Mouse (Mus musculus) embryonic fibroblast, embryonic 13.5 days (primary cell): Measurements from ENCODE around the gene Afap1l2.

Experiments
- CTCF ChIP-seq: IDR thresholded peaks from 2 replicates; pipeline ENCODE4 v1.5.1; 2011; ENCODE audit warnings: mild to moderate bottlenecking, control low read depth, low read length, moderate library complexity, borderline replicate concordance; ENCODE audit not compliant: insufficient read depth
- POLR2A ChIP-seq: IDR thresholded peaks from 2 replicates; pipeline ENCODE4 v1.6.1; 2011; ENCODE audit warnings: low read depth, mild to moderate bottlenecking, control low read depth, low read length, moderate library complexity

- TF ChIP-seq POLR2A (no peak), CTCF (no peak)
Observed at GRCm38 (mm10) chr19:56995441-56995840, 12.6 kb downstream of the Afap1l2 start.
